Mouse (Mus musculus): ENCODE data around the gene Calm1. TPM values are rescaled to one million over a fixed set of nuclear protein-coding genes. Genes with fewer than 3 reads are reported as not detected.
"Not testable (repeated sequence)": the region's sequence is repeated elsewhere in the genome, so short reads cannot be mapped to it uniquely, and the experiment has no call there.

Calm1 gene
- polyA plus RNA-seq, 1 experiment from 2014 or later, result 1,764 TPM

DNA sequence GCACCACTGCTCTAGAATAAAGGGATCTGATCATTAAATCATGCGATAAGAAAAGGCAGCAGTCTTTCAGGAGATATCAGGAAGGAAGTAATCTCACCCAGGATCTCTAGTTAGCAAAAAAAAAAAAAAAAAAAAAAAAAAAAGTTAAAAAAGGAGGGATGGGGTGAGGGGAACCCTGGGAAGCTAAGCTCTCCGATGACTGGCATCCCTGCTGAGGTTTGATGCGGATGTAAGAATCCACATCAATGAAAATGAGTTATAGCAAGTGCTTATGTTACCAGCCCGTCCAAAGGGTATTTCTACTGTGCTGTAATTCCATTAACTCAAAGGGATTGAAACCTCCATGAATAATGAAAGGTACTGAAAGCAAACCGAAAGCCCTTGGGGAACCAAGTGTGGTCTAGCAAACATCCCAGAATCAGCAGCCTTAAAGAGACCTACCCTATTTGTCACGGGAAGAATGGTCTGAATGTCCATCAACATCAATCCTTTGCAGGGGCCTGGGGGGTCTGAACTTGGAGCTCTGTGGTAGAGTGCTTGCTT, 20.3 kb upstream of the Calm1 start:
- Histone ChIP-seq H3K4me2 (no peak overlapping the region), H3K27me3 (replicated peaks) (no peaks in the 10 kb centered on the region), H3K4me3 (replicated peaks) (no peak overlapping the region), H3K27ac (no peak overlapping the region), H3K36me3 (no peaks in the 10 kb centered on the region), H3K9me3 (no peaks in the 10 kb centered on the region), H3K9ac (no peak overlapping the region), H3K4me1 (no peaks in the 10 kb centered on the region)
- 58% methylated on average over 6 of the region's 6 CpGs for WGBS
- ATAC-seq (ENCODE audit: insufficient read depth, low FRiP score, low read depth), result no peak

DNA sequence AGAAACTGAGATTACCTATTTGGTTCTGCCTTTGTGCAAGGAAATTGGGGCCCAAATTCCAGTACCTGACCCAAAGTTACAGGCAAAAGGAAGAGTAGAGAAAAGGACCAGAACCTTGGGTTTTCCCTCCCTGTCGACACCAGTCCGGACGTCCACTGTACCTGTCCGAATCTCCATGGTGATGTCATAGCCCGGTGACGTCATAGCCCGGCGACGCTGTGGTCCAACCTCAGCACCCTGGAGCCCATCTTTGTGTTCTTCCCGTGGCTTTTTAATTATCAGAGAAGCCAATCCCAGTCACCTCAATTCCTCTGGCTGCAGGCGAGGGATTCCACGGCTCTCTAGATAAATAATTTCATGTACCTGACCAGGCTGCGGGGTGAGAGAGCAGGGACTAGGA, 18.4 kb upstream of the Calm1 start:
- Histone ChIP-seq H3K9me3 (no peaks in the 10 kb centered on the region), H3K4me2 (no peak overlapping the region), H3K9ac (no peak overlapping the region), H3K4me1 (peaks cover under 1% of the 10 kb centered on the region; the same call in 1 of the 2 replicates), H3K36me3 (no peaks in the 10 kb centered on the region), H3K4me3 (replicated peaks) (no peak overlapping the region), H3K27me3 (replicated peaks) (no peaks in the 10 kb centered on the region), H3K27ac (no peak overlapping the region)
- WGBS, result 82% methylated on average over 13 of the region's 13 CpGs
- no peak for ATAC-seq (ENCODE audit: insufficient read depth, low FRiP score, low read depth)

DNA sequence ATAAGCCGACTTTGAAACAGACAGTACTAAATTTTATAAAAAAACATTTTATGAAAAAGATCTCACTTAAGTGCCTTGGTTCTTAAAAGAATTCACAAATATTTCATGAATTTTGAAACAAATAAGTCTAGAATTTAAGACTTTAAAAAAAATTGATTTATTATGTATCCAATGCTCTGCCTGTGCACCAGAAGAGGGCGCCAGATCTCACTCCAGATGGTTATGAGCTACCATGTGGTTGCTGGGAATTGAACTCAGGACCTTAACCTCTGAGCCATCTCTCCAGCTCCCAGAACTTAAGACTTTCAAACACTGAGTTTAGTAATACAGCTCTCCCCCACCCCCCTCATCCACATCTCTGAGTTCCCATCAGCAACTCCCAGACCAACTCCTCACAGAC, 16.6 kb upstream of the Calm1 start:
- Histone ChIP-seq H3K9ac (no peak overlapping the region), H3K4me3 (replicated peaks) (no peak overlapping the region), H3K27me3 (replicated peaks) (no peaks in the 10 kb centered on the region), H3K36me3 (no peaks in the 10 kb centered on the region), H3K9me3 (no peaks in the 10 kb centered on the region), H3K4me2 (no peak overlapping the region), H3K4me1 (peaks cover 3% of the 10 kb centered on the region; the same call in 1 of the 2 replicates), H3K27ac (no peak overlapping the region)
- ATAC-seq (ENCODE audit: insufficient read depth, low FRiP score, low read depth), result no peak
- WGBS, result 79% methylated on average over 2 of the region's 2 CpGs

DNA sequence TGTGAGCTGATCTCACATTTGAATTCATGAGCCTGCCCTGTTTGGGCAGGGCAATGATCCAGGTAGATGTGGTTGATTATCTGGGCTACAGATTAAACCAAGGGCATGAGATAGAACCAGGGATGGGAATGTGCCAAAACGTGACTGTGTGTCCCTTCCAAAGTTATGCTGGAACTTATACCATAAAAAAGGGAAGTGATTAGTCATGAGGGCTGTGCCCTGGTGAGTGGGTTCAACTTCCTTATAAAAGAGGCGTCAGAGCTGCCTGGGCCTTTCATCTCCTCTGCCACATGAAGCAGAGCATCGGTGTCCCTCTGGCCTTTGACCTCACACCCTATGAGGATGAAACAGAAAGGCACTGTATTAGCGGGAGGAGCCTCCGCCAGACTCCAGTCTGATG, 15.3 kb upstream of the Calm1 start:
- ATAC-seq (ENCODE audit: insufficient read depth, low FRiP score, low read depth), result no peak
- H3K36me3 ChIP-seq, result no peaks in the 10 kb centered on the region

DNA sequence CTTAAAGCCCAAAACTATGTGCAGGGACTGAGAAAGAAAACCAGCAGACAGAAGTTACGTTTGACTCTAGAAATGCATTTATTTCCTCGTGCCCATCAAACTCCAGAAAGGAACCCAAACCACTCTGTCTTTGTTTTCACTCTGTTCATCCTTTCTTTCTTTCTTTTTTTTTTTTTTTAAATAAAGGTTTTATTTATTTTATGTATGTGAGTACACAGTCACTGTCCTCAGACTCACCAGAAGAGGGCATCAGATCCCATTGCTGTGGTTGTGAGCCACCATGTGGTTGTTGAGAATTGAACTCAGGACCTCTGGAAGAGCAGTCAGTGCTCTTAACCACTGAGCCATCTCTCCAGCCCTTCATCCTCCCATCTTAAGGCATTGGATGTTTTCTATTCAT, 14.3 kb upstream of the Calm1 start:
- not testable (repeated sequence) for H3K4me1 ChIP-seq; H3K27ac ChIP-seq; H3K27me3 ChIP-seq (replicated peaks); H3K4me3 ChIP-seq (replicated peaks); H3K4me2 ChIP-seq; H3K9me3 ChIP-seq; ATAC-seq (ENCODE audit: insufficient read depth, low FRiP score, low read depth); H3K36me3 ChIP-seq; H3K9ac ChIP-seq
- WGBS, result 89% methylated on average over 2 of the region's 2 CpGs

More for the DNA sequence above, 15.3 kb upstream of the Calm1 start:
- H3K27ac ChIP-seq, result 0 out of 2 replicates have a peak overlapping the region, but pooled peaks have one; percentile 7
- H3K4me3 ChIP-seq (replicated peaks), result no peak overlapping the region
- WGBS, result 54% methylated on average over 5 of the region's 5 CpGs
- H3K4me2 ChIP-seq, result no peak overlapping the region
- H3K9me3 ChIP-seq, result no peaks in the 10 kb centered on the region
- H3K4me1 ChIP-seq, result peaks cover 7% of the 10 kb centered on the region; the same call in 1 of the 2 replicates
- H3K9ac ChIP-seq, result no peak overlapping the region
- no peaks in the 10 kb centered on the region for H3K27me3 ChIP-seq (replicated peaks)

DNA sequence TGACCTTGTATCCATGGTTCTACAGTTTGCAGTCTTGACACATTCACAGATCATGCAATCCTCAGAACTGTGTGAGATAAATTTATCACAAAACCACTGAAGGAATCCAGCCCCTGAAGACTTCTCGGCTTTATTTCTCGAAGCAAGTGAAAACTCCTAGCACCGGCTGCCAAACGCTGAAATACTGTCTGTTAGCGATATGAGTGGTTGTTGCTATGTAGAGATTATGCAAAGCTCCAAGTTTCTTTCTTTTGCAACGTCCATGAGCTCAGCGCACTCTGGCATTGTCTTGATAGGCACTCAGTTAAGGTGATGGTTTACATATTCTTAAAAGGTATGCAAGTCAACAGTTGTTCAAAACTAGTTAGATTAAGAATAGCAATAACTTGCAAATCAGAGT, 13.3 kb upstream of the Calm1 start:
- 48% methylated on average over 7 of the region's 7 CpGs for WGBS
- no peak overlapping the region; the same call in 1 of the 2 replicates for H3K4me2 ChIP-seq
- no peaks in the 10 kb centered on the region for H3K36me3 ChIP-seq
- H3K27ac ChIP-seq, result peak overlapping the region; percentile 14; the same call in 1 of the 2 replicates
- no peak overlapping the region for H3K4me3 ChIP-seq (replicated peaks)
- H3K27me3 ChIP-seq (replicated peaks), result no peaks in the 10 kb centered on the region
- H3K9ac ChIP-seq, result no peak overlapping the region
- ATAC-seq (ENCODE audit: insufficient read depth, low FRiP score, low read depth), result no peak
- no peaks in the 10 kb centered on the region for H3K9me3 ChIP-seq
- peaks cover 7% of the 10 kb centered on the region; the same call in 1 of the 2 replicates for H3K4me1 ChIP-seq

DNA sequence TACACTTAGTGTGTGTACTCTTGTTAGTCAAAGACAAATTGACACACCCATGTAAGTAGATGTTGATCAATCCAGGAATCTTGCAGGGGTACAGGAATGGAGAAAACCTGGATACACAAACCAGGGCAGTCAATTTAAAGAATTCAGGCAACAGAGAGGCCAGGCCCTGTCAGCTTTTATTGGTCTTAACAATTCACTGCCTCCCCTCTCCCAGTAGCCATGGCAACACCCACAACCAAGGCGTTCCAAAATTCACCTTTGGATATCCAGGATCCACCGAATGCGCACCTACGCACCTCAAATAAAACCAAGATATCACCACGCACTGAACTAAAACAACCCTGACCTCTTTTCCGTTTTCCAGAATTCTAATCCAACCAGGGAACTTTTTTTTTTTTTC, 12.9 kb upstream of the Calm1 start:
- Histone ChIP-seq H3K9ac (peak overlapping the region; percentile 67; the same call in 1 of the 2 replicates), H3K4me2 (peak overlapping the region; percentile 65), H3K9me3 (no peaks in the 10 kb centered on the region), H3K36me3 (no peaks in the 10 kb centered on the region), H3K27me3 (replicated peaks) (no peaks in the 10 kb centered on the region), H3K4me3 (replicated peaks) (peak overlapping the region; percentile 62), H3K27ac (peak overlapping the region; percentile 100), H3K4me1 (peaks cover 7% of the 10 kb centered on the region; the same call in 1 of the 2 replicates)
- no peak for ATAC-seq (ENCODE audit: insufficient read depth, low FRiP score, low read depth)
- WGBS, result 6% methylated on average over 6 of the region's 6 CpGs

DNA sequence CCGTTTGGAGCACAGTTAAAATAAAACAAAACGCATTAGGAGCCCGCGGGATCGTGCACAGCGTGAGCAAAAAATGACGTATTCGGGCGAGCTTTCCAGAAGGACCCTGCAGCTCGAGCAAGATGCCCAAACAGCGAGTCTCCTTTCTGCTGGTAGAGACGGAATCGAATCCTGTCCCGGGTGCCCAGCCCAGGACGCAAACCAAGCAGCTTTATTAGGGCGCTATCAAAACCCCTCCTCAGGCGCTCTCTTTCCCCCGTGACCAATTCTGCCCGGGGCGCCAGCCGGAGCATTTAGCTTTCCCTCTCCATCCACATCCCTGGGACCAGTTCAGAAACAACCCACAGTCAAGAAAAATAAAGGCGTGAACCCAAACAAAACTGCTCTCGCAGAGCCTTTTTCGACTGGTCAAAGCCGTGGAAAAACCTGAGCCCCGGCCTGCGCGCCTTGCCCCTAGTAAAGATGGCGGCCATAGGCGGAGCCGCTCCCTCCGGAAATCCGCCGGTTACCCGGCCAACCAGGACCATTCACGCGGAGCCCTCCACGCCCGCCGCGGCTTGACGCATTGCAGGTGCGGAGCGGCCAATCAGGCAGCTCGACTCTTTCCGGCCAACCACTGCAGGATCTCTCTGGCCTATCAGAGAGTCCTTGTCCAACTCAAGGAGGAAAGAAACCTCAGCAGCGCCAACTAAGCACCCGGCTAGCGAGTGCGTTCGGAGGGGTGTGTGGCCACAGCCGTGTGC, 12.1 kb upstream of the Calm1 start:
- Histone ChIP-seq H3K27me3 (replicated peaks) (no peaks in the 10 kb centered on the region), H3K9ac (peak overlapping the region; percentile 67), H3K4me3 (replicated peaks) (peak overlapping the region; percentile 62), H3K4me1 (peaks cover 7% of the 10 kb centered on the region; the same call in 1 of the 2 replicates), H3K4me2 (peak overlapping the region; percentile 95), H3K36me3 (no peaks in the 10 kb centered on the region), H3K27ac (peak overlapping the region; percentile 100), H3K9me3 (no peaks in the 10 kb centered on the region)
- ATAC-seq (ENCODE audit: insufficient read depth, low FRiP score, low read depth), result peak; percentile 99
- under 1% methylated on average over 52 of the region's 52 CpGs for WGBS

DNA sequence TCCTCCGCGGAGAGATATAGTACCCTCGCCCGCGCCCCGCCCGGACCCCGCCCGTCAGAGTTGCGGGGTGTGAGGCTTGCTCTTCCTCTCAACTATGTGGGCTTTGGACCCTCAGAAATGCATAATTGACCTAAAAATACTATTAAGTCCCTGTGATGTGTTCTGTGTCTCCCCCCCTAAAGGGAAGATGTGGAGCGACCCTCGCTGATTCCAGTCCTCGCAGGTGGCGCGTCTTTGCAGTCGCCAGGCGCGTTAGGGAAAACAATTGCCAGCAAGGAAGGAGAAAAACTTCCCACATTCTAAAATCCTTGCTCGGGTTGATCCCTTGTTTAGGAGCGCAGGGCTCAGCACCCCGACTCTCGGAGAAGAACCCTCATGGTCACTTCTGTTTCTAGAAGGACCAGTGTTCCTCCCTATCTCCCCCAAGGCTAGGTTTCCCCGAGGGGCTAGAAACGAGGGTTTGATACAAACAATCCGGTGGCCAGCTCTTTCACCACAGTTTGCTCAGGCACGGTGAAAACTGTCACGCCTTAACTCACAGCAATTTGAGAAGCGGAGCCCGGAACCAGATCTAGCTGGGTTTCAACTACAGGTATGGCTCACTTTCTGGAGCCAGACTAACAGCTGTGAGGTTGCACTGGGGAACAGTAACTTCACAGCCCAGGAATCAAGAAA, 11.3 kb upstream of the Calm1 start:
- peak overlapping the region; percentile 100 for H3K27ac ChIP-seq
- no peaks in the 10 kb centered on the region for H3K9me3 ChIP-seq
- H3K9ac ChIP-seq, result peak overlapping the region; percentile 65
- ATAC-seq (ENCODE audit: insufficient read depth, low FRiP score, low read depth), result no peak
- peak overlapping the region; percentile 62 for H3K4me3 ChIP-seq (replicated peaks)
- peaks cover 7% of the 10 kb centered on the region; the same call in 1 of the 2 replicates for H3K4me1 ChIP-seq
- H3K27me3 ChIP-seq (replicated peaks), result no peaks in the 10 kb centered on the region
- WGBS, result under 1% methylated on average over 29 of the region's 29 CpGs
- peak overlapping the region; percentile 95 for H3K4me2 ChIP-seq
- H3K36me3 ChIP-seq, result no peaks in the 10 kb centered on the region

DNA sequence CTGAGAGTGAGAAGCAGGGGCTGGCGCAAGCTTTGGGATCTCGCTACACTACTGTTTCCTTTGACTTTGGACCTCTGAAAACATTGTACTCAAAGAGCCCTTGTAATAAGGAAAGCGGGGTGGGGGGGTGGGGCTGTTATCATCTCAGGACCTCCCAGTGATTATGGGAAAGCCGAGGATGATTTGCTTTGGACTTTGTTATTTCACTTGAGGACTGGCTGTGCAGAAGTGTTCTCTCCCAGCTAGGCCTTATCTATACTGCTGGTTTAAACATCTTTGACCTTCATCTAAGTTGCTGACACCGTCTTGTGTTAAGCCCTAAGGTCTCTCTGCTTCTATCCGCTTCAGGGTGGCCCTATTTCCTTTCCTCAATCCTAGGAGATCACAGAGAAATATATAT, 8.4 kb upstream of the Calm1 start:
- ATAC-seq (ENCODE audit: insufficient read depth, low FRiP score, low read depth), result no peak
- H3K4me3 ChIP-seq (replicated peaks), result no peak overlapping the region
- H3K4me1 ChIP-seq, result peaks cover 6% of the 10 kb centered on the region; the same call in 1 of the 2 replicates
- H3K9me3 ChIP-seq, result no peaks in the 10 kb centered on the region
- no peaks in the 10 kb centered on the region for H3K27me3 ChIP-seq (replicated peaks)
- no peaks in the 10 kb centered on the region for H3K36me3 ChIP-seq
- 77% methylated on average over 6 of the region's 6 CpGs for WGBS
- no peak overlapping the region for H3K9ac ChIP-seq
- 0 out of 2 replicates have a peak overlapping the region, but pooled peaks have one; percentile 9 for H3K27ac ChIP-seq
- no peak overlapping the region for H3K4me2 ChIP-seq

DNA sequence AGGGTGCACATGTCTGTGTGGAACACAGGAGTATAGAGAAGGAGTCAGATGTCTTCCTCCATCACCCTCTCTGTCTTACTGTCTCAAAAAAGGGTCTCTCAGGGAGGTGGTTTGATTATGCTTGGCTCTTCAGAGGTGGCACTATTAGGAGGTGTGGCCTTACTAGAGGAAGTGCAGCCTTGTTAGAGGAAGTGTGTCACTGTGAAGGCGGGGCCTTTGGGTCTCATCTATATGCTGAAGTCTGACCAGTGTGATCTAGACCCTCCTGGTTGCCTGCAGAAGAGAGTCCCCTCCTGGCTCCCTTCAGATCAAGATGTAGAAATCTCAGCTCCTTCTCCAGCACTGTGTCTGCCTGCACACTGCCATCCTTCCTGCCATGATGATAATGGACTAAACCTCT, 5.1 kb upstream of the Calm1 start:
- WGBS, result 80% methylated on average over 1 of the region's 1 CpGs
- Histone ChIP-seq H3K4me1 (peaks cover 4% of the 10 kb centered on the region; the same call in 1 of the 2 replicates), H3K36me3 (no peaks in the 10 kb centered on the region), H3K4me3 (replicated peaks) (no peak overlapping the region), H3K9ac (no peak overlapping the region), H3K4me2 (no peak overlapping the region), H3K27ac (no peak overlapping the region), H3K27me3 (replicated peaks) (no peaks in the 10 kb centered on the region), H3K9me3 (no peaks in the 10 kb centered on the region)
- ATAC-seq (ENCODE audit: insufficient read depth, low FRiP score, low read depth), result no peak

DNA sequence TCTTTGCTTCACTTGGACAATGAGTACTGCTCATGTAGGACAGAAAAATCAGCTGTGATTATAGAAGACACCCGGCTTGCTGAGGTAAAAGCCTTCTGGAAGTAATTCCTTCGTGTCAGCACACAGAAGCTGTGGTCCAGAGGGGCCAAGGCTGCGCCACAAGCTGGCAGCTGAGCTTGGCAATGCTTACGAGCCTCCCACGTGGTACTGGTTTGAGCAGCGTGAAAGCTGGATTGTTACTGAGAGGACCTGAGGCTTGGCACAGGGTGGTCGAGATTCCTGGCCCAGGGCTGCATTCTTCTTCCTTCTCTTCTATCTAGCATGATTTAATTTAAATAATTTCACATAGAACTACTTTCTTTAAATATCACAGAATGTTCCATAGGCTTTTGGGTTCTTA, 2.4 kb upstream of the Calm1 start:
- 68% methylated on average over 7 of the region's 7 CpGs for WGBS
- Histone ChIP-seq H3K9ac (no peak overlapping the region), H3K9me3 (no peaks in the 10 kb centered on the region), H3K4me1 (peaks cover 7% of the 10 kb centered on the region; the same call in 1 of the 2 replicates), H3K4me2 (no peak overlapping the region), H3K36me3 (no peaks in the 10 kb centered on the region), H3K27ac (no peak overlapping the region), H3K27me3 (replicated peaks) (no peaks in the 10 kb centered on the region), H3K4me3 (replicated peaks) (no peak overlapping the region)
- ATAC-seq (ENCODE audit: insufficient read depth, low FRiP score, low read depth), result no peak
